20 mouse cellular contexts compared by ENCODE assay signal in genomic region chr15:10735948-10736347, GRCm38 (mm10).
"Had no signal": no experiment of that assay in that cellular context is flagged by ENCODE, and none has a peak within 500 bp of the region (broad histone marks: within the 10 kb centered on the region; RNA-seq: fewer than 3 reads in every experiment).

No protein-coding gene starts in this region.

- H3K4me1 ChIP-seq: midbrain, embryonic 12.5 days; midbrain, embryonic 15.5 days; neural tube, embryonic 13.5 days; stomach, embryonic 15.5 days had no signal

- H3K27ac ChIP-seq: left cerebral cortex, adult 2 months; limb, embryonic 13.5 days; liver, embryonic 14.5 days; macrophage; midbrain, embryonic 12.5 days; midbrain, embryonic 15.5 days; neural tube, embryonic 13.5 days; stomach, embryonic 15.5 days had no signal

- H3K4me2 ChIP-seq: limb, embryonic 13.5 days; lung, embryonic 14.5 days; midbrain, embryonic 12.5 days; midbrain, embryonic 15.5 days; neural tube, embryonic 13.5 days; stomach, embryonic 15.5 days had no signal

- H3K27me3 ChIP-seq: limb, embryonic 13.5 days; midbrain, embryonic 12.5 days; midbrain, embryonic 15.5 days; neural tube, embryonic 13.5 days; stomach, embryonic 15.5 days had no signal

- H3K9ac ChIP-seq: limb, embryonic 13.5 days; liver, embryonic 14.5 days; liver, postnatal 0 days; lung, embryonic 14.5 days; midbrain, embryonic 12.5 days; midbrain, embryonic 15.5 days; neural tube, embryonic 13.5 days; stomach, embryonic 15.5 days had no signal

- DNase-seq: kidney, adult 2 months; kidney, postnatal 10 days; kidney, postnatal 36 days; layer of hippocampus, postnatal 36 days; left cerebral cortex, postnatal 4 days; liver, postnatal 0 days; lung, embryonic 14.5 days; retina, postnatal 1 day; right cerebral cortex, postnatal 25 days; spleen, adult 18-20 months; thymus, postnatal 25 days had no signal

- H3K9me3 ChIP-seq: limb, embryonic 13.5 days; midbrain, embryonic 12.5 days; midbrain, embryonic 15.5 days; neural tube, embryonic 13.5 days; stomach, embryonic 15.5 days had no signal

- H3K36me3 ChIP-seq: limb, embryonic 13.5 days; midbrain, embryonic 12.5 days; midbrain, embryonic 15.5 days; neural tube, embryonic 13.5 days; stomach, embryonic 15.5 days had no signal

- ATAC-seq: liver, postnatal 0 days; lung, postnatal 0 days; midbrain, embryonic 15.5 days had no signal

- H3K4me3 ChIP-seq: left cerebral cortex, adult 2 months; limb, embryonic 13.5 days; midbrain, embryonic 12.5 days; midbrain, embryonic 15.5 days; neural tube, embryonic 13.5 days; stomach, embryonic 15.5 days had no signal
